Mouse (Mus musculus) erythroblast, embryonic 14.5 days (primary cell): ENCODE data around the gene Thy1. TPM values are rescaled to one million over a fixed set of nuclear protein-coding genes. Genes with fewer than 3 reads are reported as not detected.

Source experiments
- H3K27me3 ChIP-seq: 2 replicates; pipeline ENCODE4 v1.6.1; 2012; ENCODE audit warnings: inconsistent platforms; ENCODE audit not compliant: control insufficient read depth
- H3K36me3 ChIP-seq: 2 replicates; pipeline ENCODE4 v1.6.1; 2012; ENCODE audit warnings: mild to moderate bottlenecking, inconsistent platforms; ENCODE audit not compliant: control insufficient read depth
- H3K4me1 ChIP-seq: 2 replicates; pipeline ENCODE4 v1.6.1; 2012; ENCODE audit warnings: inconsistent platforms; ENCODE audit not compliant: control insufficient read depth
- H3K4me3 ChIP-seq: replicated peaks from 2 replicates; pipeline ENCODE3; 2012; ENCODE audit warnings: moderate library complexity, mild to moderate bottlenecking, inconsistent platforms
- H3K9me3 ChIP-seq: 2 replicates; pipeline ENCODE4 v1.6.1; 2012; ENCODE audit warnings: low read length, inconsistent platforms, mixed read lengths; ENCODE audit not compliant: control insufficient read depth
- GATA1 ChIP-seq: IDR thresholded peaks from 2 replicates; pipeline ENCODE4 v1.6.1; 2012; ENCODE audit warnings: low read length, inconsistent platforms, mixed read lengths
- TAL1 ChIP-seq: IDR thresholded peaks from 3 replicates; pipeline ENCODE4 v1.6.1; 2012; ENCODE audit warnings: low read length, inconsistent platforms, mixed read lengths
- polyA plus RNA-seq: library from polyadenylated mRNA; stranded (reverse); fragments of >175 nt; gene quantifications from 2 replicates; pipeline ENCODE4 v1.2.3, GENCODE M21; 2012

Thy1 gene
- polyA plus RNA-seq, 1 experiment, result not detected

DNA sequence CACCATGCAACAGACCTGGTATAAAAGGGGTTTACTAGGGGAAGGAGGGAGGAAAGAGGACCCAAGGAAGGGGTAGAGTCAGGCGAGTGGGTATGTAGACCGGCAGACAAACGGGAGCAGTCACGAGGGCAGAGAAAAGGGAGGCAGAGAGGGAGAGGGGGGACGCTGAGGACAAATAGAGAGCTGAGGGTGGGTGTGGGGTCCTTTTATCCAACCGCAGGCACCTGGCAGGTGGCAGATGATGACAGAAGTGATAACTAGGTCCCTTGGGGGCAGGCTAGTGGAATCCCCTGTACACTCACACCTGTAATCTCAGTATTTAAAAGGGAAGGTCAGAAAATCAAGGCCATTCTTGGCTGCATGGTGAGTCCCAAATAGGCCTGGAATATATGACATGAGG is 31.0 kb upstream of the Thy1 start:
- no peaks in the 10 kb centered on the region for H3K36me3 ChIP-seq
- no peak for TF ChIP-seq GATA1
- no peak for TF ChIP-seq TAL1
- no peak overlapping the region for H3K4me3 ChIP-seq
- no peaks in the 10 kb centered on the region for H3K27me3 ChIP-seq
- no peaks in the 10 kb centered on the region for H3K9me3 ChIP-seq
- H3K4me1 ChIP-seq, result no peaks in the 10 kb centered on the region

DNA sequence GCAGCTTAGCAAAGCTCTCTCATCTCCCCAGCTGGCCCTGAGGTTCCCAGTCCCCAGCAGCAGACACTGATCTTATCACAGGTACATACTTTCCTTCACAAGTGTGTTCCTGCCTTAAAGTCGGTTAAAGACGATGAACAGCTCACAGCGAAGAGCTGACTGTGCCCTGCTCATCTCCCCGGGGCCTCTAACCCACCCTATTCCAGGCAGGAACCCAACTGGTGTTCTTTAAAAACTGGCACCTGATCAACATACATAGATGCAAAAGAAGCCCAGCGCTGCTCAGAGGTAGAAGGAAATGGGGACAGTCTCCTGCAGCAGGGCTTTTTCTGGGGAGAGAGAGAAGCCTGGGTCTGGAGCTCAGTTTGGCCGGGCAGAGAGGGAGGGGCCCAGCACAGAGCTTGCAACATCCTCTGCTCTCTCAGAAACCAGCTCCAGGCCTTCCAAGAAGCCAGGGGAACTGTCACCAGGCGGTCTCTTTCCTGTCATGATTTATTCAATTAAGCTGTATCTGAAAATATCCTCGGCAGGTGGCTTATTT is 30.4 kb upstream of the Thy1 start:
- TF ChIP-seq TAL1 (no peak), GATA1 (no peak)
- H3K27me3 ChIP-seq, result no peaks in the 10 kb centered on the region
- no peaks in the 10 kb centered on the region for H3K36me3 ChIP-seq
- H3K4me1 ChIP-seq, result no peaks in the 10 kb centered on the region
- H3K4me3 ChIP-seq, result no peak overlapping the region
- H3K9me3 ChIP-seq, result no peaks in the 10 kb centered on the region

DNA sequence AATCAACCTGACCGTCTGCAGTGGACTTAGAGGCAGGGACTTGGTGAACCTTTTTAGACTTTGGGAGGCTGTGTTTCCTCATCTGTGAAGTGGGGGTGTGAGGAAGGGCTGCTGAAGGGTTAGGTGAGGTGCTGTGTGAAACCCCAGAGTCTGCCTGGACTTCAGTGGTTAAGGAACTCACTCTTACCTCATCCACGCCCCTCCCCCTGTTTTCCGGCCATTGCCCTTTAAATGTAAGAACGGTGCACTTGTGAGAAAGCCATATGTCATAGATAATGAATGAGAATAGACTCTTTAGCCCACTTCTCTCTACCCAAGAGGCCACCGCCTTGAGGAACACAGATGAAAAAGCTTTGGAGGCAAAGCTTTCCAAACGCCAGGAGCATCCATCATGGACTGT is 29.4 kb upstream of the Thy1 start:
- H3K9me3 ChIP-seq, result no peaks in the 10 kb centered on the region
- no peaks in the 10 kb centered on the region for H3K4me1 ChIP-seq
- TF ChIP-seq TAL1, result no peak
- no peak for TF ChIP-seq GATA1
- no peak overlapping the region for H3K4me3 ChIP-seq
- no peaks in the 10 kb centered on the region for H3K27me3 ChIP-seq
- no peaks in the 10 kb centered on the region for H3K36me3 ChIP-seq

DNA sequence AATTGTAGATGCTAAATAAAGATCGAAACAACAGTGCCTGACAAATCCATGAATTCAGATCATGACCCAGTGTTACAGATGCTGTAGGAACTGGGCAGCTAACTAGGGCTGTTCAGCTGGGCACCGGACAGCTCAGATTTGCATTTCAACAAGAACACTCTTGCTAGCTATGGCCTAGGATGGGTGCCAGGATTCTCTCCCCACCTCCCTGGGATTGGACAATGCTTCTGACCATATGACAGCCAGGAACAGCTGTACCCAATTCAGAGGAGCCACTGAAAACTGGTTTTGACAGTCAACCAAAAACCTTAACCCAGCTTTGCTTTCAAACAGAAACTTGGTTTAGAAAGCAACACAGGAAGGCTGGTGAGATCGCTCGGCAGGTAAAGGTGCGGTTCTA is 26.9 kb upstream of the Thy1 start:
- H3K4me1 ChIP-seq, result no peaks in the 10 kb centered on the region
- no peak overlapping the region for H3K4me3 ChIP-seq
- H3K9me3 ChIP-seq, result no peaks in the 10 kb centered on the region
- H3K36me3 ChIP-seq, result no peaks in the 10 kb centered on the region
- no peak for TF ChIP-seq GATA1
- TF ChIP-seq TAL1, result no peak
- no peaks in the 10 kb centered on the region for H3K27me3 ChIP-seq

DNA sequence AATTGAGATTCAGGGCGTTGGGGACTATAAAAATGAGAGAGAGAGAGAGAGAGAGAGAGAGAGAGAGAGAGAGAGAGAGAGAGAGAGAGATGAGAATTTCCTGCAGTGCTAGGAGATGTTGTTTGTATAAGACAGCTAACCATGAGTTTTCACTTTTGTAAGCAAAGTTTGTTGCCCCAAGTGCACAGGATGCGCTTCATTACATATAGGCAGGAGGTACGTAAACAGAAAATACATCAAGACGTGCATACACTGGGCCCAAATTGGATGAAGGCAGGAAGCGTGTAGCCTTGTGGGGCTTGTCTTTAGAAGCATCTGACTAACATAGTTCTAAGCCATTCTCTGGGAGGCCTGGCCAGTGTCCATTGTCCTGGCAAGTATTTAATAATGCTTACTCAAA is 25.3 kb upstream of the Thy1 start:
- Histone ChIP-seq H3K9me3 (no peaks in the 10 kb centered on the region), H3K4me3 (no peak overlapping the region), H3K36me3 (no peaks in the 10 kb centered on the region), H3K27me3 (no peaks in the 10 kb centered on the region), H3K4me1 (no peaks in the 10 kb centered on the region)
- TF ChIP-seq GATA1 (no peak), TAL1 (no peak)

DNA sequence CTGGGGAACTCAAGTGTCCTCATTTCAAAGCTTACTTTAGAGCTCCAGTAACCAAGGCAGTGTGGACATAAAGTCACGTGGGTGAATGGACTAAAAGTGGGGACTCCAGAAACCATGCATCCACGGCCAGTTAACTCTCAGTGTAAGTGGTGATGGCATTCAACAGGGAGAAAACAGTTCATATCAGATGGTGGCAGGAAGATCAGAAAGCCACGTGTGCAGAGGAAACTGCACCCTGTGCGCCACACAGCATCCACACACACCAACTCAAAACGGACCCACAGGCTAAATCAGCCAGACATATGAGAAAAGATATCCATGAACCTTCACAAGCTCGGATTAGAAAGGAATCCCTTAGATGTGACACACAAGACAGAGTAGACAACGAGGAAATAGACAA is 23.2 kb upstream of the Thy1 start:
- no peak for TF ChIP-seq TAL1
- TF ChIP-seq GATA1, result no peak
- Histone ChIP-seq H3K4me3 (no peak overlapping the region), H3K27me3 (no peaks in the 10 kb centered on the region), H3K36me3 (no peaks in the 10 kb centered on the region), H3K9me3 (no peaks in the 10 kb centered on the region), H3K4me1 (no peaks in the 10 kb centered on the region)

DNA sequence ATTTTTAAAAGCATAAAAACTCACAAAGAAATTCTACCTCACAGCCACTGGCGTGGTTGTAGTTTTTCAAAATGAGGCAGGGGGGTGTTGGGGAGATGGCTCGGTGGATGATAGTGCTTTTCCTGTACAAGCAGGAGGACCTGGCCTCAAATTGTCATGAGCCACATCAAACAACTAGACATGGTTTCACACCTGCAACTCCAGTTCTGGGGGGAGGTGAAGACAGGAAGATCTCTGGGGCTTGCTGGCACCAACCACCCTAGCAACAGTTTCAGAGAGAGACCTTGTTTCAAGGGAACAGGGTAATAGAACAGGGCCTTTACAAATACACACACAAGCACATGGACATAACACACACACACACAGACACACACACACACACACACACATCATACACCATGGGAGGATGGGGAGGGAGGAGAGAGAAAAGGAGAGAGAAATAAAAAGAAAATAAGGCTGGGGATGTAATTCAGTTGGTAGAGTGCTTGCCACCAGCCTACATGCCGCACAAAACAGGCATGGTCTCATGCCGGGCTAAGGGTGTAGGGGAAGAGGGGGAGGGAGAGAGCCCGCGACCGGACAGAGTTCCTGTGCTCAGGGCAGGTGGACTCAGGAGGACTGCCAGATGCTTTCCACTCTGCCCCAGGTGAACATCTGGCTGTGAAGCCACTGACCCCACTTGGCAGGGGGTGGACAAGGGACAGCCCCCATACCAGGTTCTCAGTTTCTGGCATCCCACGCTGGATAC is 20.9 kb upstream of the Thy1 start:
- Histone ChIP-seq H3K27me3 (no peaks in the 10 kb centered on the region), H3K4me1 (no peaks in the 10 kb centered on the region), H3K4me3 (no peak overlapping the region), H3K9me3 (no peaks in the 10 kb centered on the region), H3K36me3 (no peaks in the 10 kb centered on the region)
- TF ChIP-seq GATA1 (no peak), TAL1 (no peak)

DNA sequence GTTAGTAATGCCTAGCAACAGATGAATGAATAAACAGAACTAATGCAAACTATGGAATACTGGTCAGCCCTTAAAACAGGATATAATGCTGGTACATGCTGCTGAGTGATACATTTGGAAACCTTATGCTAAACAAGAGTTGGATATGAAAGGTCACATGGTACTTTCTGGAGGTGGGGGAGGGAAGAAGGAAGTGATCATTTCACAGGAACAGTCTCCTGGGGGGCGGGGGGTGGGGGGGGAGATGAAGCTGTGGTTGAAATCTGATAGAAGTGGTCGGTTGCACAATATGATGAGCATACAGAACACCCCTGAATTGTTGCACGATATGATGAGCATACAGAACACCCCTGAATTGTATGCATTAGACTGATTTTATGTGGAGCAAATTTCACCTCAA is 19.1 kb upstream of the Thy1 start:
- H3K27me3 ChIP-seq, result no peaks in the 10 kb centered on the region
- TF ChIP-seq GATA1, result no peak
- no peak for TF ChIP-seq TAL1
- H3K9me3 ChIP-seq, result no peaks in the 10 kb centered on the region
- no peaks in the 10 kb centered on the region for H3K4me1 ChIP-seq
- no peak overlapping the region for H3K4me3 ChIP-seq
- H3K36me3 ChIP-seq, result no peaks in the 10 kb centered on the region

DNA sequence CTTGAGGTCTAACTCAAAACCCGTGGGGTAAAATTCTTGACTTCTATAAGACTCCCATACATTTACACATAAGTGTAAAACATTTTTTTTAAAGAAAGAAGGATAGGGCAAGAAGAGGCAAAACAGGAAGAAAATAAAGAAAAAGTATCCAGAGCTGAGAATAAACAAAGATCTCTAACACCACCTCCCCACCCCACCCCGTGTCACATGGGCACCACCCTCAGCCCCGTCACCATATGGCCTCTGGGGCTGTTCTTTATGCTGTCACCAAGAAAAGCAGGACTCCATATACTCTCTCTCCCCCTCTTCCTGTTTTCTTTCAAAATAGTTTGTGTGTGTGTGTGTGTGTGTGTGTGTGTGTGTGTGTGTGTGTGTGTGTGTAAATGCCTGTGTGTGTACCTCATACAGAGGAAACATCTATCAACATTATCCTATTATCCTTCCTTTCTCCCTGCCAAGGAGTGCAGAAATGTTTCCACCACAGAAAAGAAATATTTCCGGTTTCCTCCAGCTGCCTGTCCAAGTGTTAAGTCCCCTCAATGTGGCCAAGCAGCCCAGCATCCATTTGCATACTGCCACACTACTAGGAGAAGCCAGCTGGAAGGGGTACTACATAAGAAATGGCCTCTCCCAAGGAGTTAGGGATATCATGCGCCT is 13.5 kb upstream of the Thy1 start:
- no peaks in the 10 kb centered on the region for H3K36me3 ChIP-seq
- no peaks in the 10 kb centered on the region for H3K4me1 ChIP-seq
- no peak overlapping the region for H3K4me3 ChIP-seq
- no peaks in the 10 kb centered on the region for H3K27me3 ChIP-seq
- TF ChIP-seq GATA1, result no peak
- no peak for TF ChIP-seq TAL1
- H3K9me3 ChIP-seq, result peaks cover 2% of the 10 kb centered on the region; the same call in 1 of the 2 replicates
